In the genomic region with DNA sequence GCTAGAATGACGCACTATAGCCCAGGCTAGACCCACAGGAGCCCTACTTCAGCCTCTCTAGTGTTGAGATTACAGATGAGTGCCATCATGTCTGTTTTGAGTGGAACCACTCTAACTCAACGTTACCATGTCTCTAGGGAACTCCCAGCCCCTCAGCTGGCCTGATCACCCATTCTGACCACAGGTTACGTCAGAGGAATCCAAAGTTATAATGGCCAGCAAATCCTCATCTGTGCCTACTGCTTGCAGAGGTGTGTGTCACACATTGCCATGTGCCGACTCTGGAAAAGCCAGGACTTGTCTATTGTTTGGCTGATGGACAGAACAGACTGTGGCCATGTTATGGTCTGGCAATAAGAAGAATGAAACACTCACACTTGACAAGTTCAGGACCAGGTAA, we compare ENCODE assay signal across 1 mouse cellular context.
A peak's percentile ranks its signal among the peaks of the same experiment; 100 is the strongest.
TF ChIP-seq lines count a peak whose summit lies in the region.

No protein-coding gene starts in this region.

TF ChIP-seq in CH12.LX, 34 proteins besides CTCF, POLR2A, EP300 and RAD21 (continued from another document):
- TF ChIP-seq JUN (IDR thresholded peaks at IDR 0.05; ENCODE audit: insufficient read depth, low read depth, low read length), result no peak
- peak; percentile 86 for TF ChIP-seq ETS1 (conservative IDR thresholded peaks at IDR 0.05; ENCODE audit: low read depth, low read length)
